Mouse (Mus musculus) liver, adult 2 months (tissue): ENCODE measurements around the gene Cul1. TPM values are rescaled to one million over a fixed set of nuclear protein-coding genes. Genes with fewer than 3 reads are reported as not detected.

Experiments
- DNase-seq: peaks from one replicate; pipeline ENCODE4 v3.0.0-alpha.2; 2011; ENCODE audit warnings: low read depth, low spot score; ENCODE audit errors: extremely low read depth
- H3K27ac ChIP-seq: fragments of 200-500 bp; replicated peaks from 2 replicates; pipeline ENCODE4 v1.5.1; 2012; ENCODE audit warnings: low read depth, mild to moderate bottlenecking, control low read depth, inconsistent platforms, low read length; ENCODE audit not compliant: insufficient read depth
- H3K27me3 ChIP-seq: fragments of 200-500 bp; 2 replicates; pipeline ENCODE4 v1.6.1; 2012; ENCODE audit warnings: mild to moderate bottlenecking, moderate library complexity, low read length, inconsistent platforms; ENCODE audit not compliant: control insufficient read depth, insufficient read depth
- H3K36me3 ChIP-seq: fragments of 200-500 bp; 2 replicates; pipeline ENCODE4 v1.6.1; 2012; ENCODE audit warnings: low read length, inconsistent platforms; ENCODE audit not compliant: control insufficient read depth, insufficient read depth
- H3K4me1 ChIP-seq: fragments of 200-500 bp; 2 replicates; pipeline ENCODE4 v1.6.1; 2011; ENCODE audit warnings: low read length; ENCODE audit not compliant: control insufficient read depth, insufficient read depth
- H3K4me3 ChIP-seq: fragments of 200-500 bp; 2 replicates; pipeline ENCODE4 v1.5.1; 2011; ENCODE audit warnings: low read depth, mild to moderate bottlenecking, control low read depth, low read length, moderate library complexity; ENCODE audit not compliant: insufficient read depth
- H3K79me2 ChIP-seq: fragments of 200-500 bp; 2 replicates; pipeline ENCODE4 v1.6.1; 2012; ENCODE audit warnings: inconsistent platforms, mild to moderate bottlenecking, low read length, moderate library complexity; ENCODE audit not compliant: control insufficient read depth, insufficient read depth
- H3K9ac ChIP-seq: fragments of 200-500 bp; 2 replicates; pipeline ENCODE4 v1.6.1; 2012; ENCODE audit warnings: low read depth, mild to moderate bottlenecking, control low read depth, inconsistent platforms, low read length
- CTCF ChIP-seq: fragments of 200-500 bp; IDR thresholded peaks from 2 replicates; pipeline ENCODE4 v1.5.1; 2011; ENCODE audit warnings: low read depth, low read length, control low read depth
- POLR2A ChIP-seq: fragments of 200-500 bp; IDR thresholded peaks from 2 replicates; pipeline ENCODE4 v1.6.1; 2011; ENCODE audit warnings: low read length, control low read depth; ENCODE audit not compliant: insufficient read depth; ENCODE audit errors: extremely low read depth
- WGBS: fragments of 180-500 bp; shearing (Covaris S2); methylation state at CpG from one replicate; pipeline ENCODE4 v1.1.7; 2018; 5-methylcytosine and 5-hydroxymethylcytosine counted together
- polyA plus RNA-seq: library from polyadenylated mRNA; depleted of rRNA; stranded (reverse); fragments of >200 nt; gene quantifications from 2 replicates; pipeline ENCODE4 v1.2.3, GENCODE M21; 2012; rRNA removed
- total RNA-seq: library from RNA; depleted of rRNA; stranded (reverse); fragments of >200 nt; gene quantifications from 2 replicates; pipeline ENCODE4 v1.2.3, GENCODE M21; 2014; rRNA removed

The Cul1 gene
- total and polyA plus RNA-seq, 2 experiments = 15.4 to 55.0 TPM

DNA sequence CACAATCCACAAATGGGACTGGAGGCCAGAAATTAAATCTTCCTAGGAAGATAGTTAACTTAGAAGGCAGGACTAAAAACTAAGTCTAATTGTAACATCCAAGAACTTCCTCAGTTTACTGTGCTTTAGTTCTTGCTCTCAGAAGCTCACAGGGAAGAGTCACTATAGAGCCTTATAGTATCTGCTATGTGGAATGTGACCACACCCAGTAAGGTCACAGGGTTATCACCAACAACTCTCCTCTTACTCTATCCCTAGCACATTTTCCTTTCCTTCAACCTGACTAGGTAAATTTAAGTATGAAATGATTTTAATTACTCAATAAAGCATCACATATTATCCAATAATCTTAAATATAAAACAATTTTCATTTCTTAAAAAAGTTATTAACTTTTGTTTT is 107.2 kb downstream of the Cul1 start:
- Histone ChIP-seq H3K9ac (no peak overlapping the region), H3K27me3 (no peaks in the 10 kb centered on the region), H3K4me3 (no peak overlapping the region), H3K4me1 (no peaks in the 10 kb centered on the region), H3K36me3 (no peaks in the 10 kb centered on the region; the same call in 1 of the 2 replicates), H3K27ac (no peak overlapping the region), H3K79me2 (no peaks in the 10 kb centered on the region)
- DNase-seq = no peak
- TF ChIP-seq POLR2A = no peak
- no peak for TF ChIP-seq CTCF

DNA sequence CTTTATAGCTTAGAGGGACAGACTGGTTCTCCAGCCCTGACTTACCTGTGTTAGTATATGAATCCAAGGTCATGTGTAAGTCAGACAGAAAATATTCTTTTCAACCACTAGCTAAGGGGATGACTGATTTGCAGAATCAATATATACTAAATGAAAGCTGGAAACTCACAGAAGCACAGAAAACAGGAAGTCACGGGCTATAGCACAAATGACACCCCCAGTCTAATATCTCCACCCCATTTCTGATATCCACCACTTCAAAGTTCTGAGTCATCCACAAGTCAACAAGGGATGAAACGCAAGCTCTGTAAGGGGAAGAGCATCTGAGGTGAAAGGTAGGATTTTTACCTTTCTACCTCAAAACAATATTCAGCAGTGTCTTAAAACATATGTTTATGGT is 107.6 kb downstream of the Cul1 start:
- WGBS = 84% methylated on average over 2 of the region's 2 CpGs
- DNase-seq = no peak
- no peaks in the 10 kb centered on the region for H3K79me2 ChIP-seq
- H3K9ac ChIP-seq = no peak overlapping the region
- TF ChIP-seq POLR2A (no peak), CTCF (no peak)
- no peaks in the 10 kb centered on the region; the same call in 1 of the 2 replicates for H3K4me1 ChIP-seq
- H3K36me3 ChIP-seq = no peaks in the 10 kb centered on the region; the same call in 1 of the 2 replicates
- no peak overlapping the region for H3K27ac ChIP-seq
- H3K27me3 ChIP-seq = no peaks in the 10 kb centered on the region
- no peak overlapping the region for H3K4me3 ChIP-seq

DNA sequence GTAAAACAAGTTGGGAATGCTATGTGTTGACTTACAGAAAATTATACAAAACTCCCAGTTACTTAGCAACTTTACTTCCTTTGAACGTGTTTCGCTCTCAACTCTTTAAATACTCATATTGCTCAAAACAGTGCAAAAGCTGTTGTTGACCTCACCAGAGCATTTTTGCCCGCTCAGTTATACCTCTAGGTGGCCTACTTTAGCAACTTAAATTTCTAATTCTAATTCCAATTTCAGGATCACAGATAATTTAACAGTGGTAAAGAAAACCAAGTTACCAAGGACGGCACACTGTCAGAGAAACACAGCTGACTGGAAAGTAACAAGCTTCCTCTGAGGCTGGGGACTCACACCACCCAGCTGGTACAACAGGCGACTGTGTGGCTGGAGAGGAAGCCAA is 108.2 kb downstream of the Cul1 start:
- Histone ChIP-seq H3K9ac (no peak overlapping the region), H3K27me3 (no peaks in the 10 kb centered on the region), H3K36me3 (no peaks in the 10 kb centered on the region; the same call in 1 of the 2 replicates), H3K27ac (no peak overlapping the region), H3K4me1 (no peaks in the 10 kb centered on the region; the same call in 1 of the 2 replicates), H3K79me2 (no peaks in the 10 kb centered on the region), H3K4me3 (no peak overlapping the region)
- TF ChIP-seq POLR2A = no peak
- 0 out of 2 replicates have a peak, but pooled peaks have one; percentile 2 for TF ChIP-seq CTCF
- peak; percentile 4 for DNase-seq
- WGBS = 80% methylated on average over 5 of the region's 5 CpGs

DNA sequence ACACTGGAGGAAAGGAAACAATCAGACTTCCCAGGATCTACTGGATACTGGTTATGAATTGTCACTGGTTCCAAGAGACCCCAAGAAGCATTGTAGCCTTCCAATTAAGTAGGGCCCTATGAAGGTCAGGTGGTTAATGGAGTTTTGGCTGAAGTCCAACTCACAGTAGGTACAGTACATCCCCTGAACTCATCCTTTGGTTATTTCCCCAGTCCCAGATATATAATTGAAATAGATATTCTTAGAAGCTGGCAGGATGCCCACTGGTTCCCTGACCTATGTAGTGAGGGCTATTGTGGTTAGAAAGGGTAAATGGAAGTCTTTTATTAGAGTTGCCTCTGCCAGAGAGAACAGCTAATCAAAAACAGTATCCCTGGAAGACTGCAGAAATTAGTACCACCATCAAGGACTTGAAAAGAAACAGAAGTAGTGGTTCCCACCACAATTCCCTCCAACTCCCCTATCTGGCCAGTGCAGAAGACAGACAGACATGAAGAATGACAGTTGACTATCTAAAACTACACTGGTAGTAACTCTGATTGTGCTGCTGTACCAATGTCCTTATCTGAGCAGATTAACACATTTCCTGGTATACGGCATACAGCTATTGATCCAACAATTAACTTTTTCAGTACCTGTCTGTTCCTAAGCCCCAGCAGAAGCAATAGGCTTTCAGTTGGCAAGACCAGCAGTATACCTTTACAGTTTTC is 112.3 kb downstream of the Cul1 start:
- DNase-seq = no peak
- WGBS = 55% methylated on average over 1 of the region's 1 CpGs
- TF ChIP-seq POLR2A = no peak
- TF ChIP-seq CTCF = no peak
- Histone ChIP-seq H3K9ac (no peak overlapping the region), H3K27ac (no peak overlapping the region), H3K36me3 (peaks cover 5% of the 10 kb centered on the region), H3K27me3 (no peaks in the 10 kb centered on the region), H3K4me3 (no peak overlapping the region), H3K79me2 (no peaks in the 10 kb centered on the region), H3K4me1 (no peaks in the 10 kb centered on the region; the same call in 1 of the 2 replicates)

DNA sequence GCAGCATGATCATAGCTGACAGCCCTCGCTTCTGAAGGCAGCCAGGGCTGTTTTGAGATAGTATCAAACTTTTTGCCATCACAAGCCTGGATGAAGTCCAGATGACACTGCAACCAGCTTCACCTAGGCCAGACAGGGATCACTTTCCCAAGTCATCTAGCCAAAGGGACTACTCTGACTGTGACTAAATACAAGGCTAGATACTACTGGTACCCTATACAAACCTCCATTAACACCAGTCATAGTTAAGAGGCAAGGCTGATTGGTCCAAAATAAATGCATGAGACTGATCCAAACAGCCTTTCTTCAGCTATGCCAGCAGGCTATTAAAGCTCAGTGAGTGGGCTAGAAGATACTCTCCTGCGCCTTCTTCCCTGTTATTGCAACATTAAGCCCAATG is 119.7 kb downstream of the Cul1 start:
- Histone ChIP-seq H3K9ac (no peak overlapping the region), H3K27ac (no peak overlapping the region), H3K79me2 (no peaks in the 10 kb centered on the region), H3K4me1 (no peaks in the 10 kb centered on the region), H3K27me3 (no peaks in the 10 kb centered on the region), H3K4me3 (no peak overlapping the region), H3K36me3 (peaks cover 3% of the 10 kb centered on the region; the same call in 1 of the 2 replicates)
- TF ChIP-seq POLR2A (no peak), CTCF (no peak)
- 91% methylated on average over 2 of the region's 2 CpGs for WGBS
- DNase-seq = no peak

Other genes with a start within 250 kb of the Cul1 start
- gene Ezh2, start 141.9 kb downstream of the Cul1 start, total RNA-seq = 5.6 and 6.5 TPM in 2 replicates
- gene Ezh2, start 141.9 kb downstream of the Cul1 start, polyA plus RNA-seq = 0.96 and 1.9 TPM in 2 replicates